Mouse (Mus musculus): ENCODE results near the gene Jmjd1c.

The Jmjd1c gene

DNA sequence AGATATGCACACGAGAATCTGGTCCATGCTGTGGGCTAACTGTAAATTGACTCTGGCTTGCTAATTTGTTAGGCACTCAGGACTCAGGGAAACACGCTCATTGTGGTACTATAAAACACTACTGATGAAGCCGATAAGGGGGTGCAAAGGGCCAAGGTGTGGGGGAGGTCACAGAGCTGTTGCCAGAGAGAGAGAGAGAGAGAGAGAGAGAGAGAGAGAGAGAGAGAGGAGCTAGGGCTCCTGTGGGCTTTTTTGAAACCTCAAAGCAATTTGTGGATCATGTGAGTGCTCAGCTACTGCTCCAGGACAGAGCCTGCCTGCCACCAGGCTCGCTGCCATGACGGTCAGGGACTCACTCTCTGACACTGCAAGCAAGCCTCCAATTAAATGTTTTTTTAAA lies 202.9 kb downstream of the Jmjd1c start:
- no peak for DNase-seq (ENCODE audit: low spot score in 2 of 2)

DNA sequence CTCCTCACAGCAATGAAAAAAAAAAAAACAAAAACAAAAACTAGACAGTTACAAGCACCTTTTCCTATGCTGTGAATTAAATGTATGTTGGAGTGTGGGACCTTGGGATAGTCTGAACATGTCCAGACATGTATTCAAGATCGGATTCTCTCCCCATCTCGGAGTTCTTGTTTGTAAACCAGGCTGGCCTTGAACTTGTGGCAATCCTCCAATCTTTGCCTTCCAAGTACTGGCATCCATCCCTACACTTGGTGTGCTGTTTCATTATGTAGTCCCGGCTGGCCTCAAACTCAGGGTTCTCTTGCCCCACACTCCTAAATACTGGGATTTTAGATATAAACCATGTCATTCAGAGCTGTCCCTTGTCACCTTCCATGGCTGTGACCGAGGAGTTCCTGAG lies 203.4 kb downstream of the Jmjd1c start:
- DNase-seq (ENCODE audit: low spot score in 2 of 2): no peak

DNA sequence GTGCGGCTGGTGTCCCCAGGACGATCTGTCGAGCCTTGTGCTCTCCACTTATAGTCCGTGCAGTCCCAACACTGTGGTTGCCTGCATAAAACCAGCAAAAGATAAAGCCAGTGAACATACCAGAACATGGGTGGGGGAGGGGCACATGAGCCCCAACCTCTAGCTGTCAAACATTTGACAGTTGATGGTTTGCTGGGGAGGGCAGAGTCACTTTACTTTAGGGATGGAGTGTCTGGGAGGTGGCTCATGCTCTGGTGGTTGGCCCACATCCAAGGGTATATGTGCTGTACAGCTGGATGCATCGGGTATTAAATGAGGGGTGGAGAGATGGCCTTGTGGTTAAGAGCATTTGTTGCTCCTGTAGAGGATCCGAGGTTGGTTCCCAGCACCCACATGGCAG lies 205.1 kb downstream of the Jmjd1c start:
- DNase-seq (ENCODE audit: low spot score in 2 of 2): no peak

- DNase-seq (ENCODE audit: low spot score in 2 of 2): no peak
Observed at GRCm38 (mm10) chr10:67302340-67302739, 206.4 kb downstream of the Jmjd1c start.

Data from spleen, postnatal 36 days (tissue).